Mouse (Mus musculus): ENCODE measurements at regions not wholly inside any gene's neighbourhood (a gene's known extent, or its start where the extent isn't known, plus 50 kb on each side); places are given as distances from the start of the nearest gene placed in this dataset.

- WGBS, result 79% methylated on average over 2 of the region's 2 CpGs
- Histone ChIP-seq H3K4me3 (replicated peaks; ENCODE audit: insufficient read depth, low read depth, low read length) (no peak overlapping the region), H3K27me3 (ENCODE audit: control insufficient read depth, insufficient read depth, low read length) (no peaks in the 10 kb centered on the region), H3K27ac (ENCODE audit: insufficient read depth, low read length) (no peak overlapping the region), H3K4me1 (ENCODE audit: control insufficient read depth, insufficient read depth, low read length) (no peaks in the 10 kb centered on the region)
- no peak for TF ChIP-seq POLR2A (IDR thresholded peaks at IDR 0.05; ENCODE audit: borderline replicate concordance, insufficient read depth, low read length)
- no peak for TF ChIP-seq CTCF (IDR thresholded peaks at IDR 0.05; ENCODE audit: borderline replicate concordance, insufficient read depth, low read depth, low read length)
- DNase-seq, result no peak
These were observed 288.9 kb upstream of the Tet2 start for GRCm38 (mm10) chr3:133833739-133834391.

GRCm38 (mm10) chr3:133834459-133834858 lies 289.5 kb upstream of the Tet2 start:
- Histone ChIP-seq H3K27me3 (ENCODE audit: control insufficient read depth, insufficient read depth, low read length) (no peaks in the 10 kb centered on the region), H3K27ac (ENCODE audit: insufficient read depth, low read length) (no peak overlapping the region), H3K4me1 (ENCODE audit: control insufficient read depth, insufficient read depth, low read length) (no peaks in the 10 kb centered on the region), H3K4me3 (replicated peaks; ENCODE audit: insufficient read depth, low read depth, low read length) (no peak overlapping the region)
- no peak for TF ChIP-seq POLR2A (IDR thresholded peaks at IDR 0.05; ENCODE audit: borderline replicate concordance, insufficient read depth, low read length)
- no peak for TF ChIP-seq CTCF (IDR thresholded peaks at IDR 0.05; ENCODE audit: borderline replicate concordance, insufficient read depth, low read depth, low read length)
- no peak for DNase-seq
- 71% methylated on average over 3 of the region's 3 CpGs for WGBS

DNA sequence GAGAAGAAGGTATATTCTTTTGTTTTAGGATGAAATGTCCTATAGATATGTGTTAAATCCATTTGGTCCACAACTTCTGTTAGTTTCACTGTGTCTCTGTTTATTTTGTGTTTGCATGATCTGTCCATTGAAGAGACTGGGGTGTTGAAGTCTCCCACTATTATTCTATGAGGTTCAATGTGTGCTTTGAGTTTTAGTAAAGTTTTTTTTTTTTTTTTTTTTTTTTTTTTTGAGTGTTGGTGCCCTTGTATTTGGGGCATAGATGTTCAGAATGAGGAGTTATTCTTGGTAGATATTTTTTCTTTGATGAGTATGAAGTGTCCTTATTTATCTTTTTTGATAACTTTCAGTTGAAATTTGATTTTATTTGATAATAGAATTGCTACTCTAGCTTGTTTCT lies 301.4 kb upstream of the Tet2 start:
- no peak for DNase-seq
- Histone ChIP-seq H3K27me3 (ENCODE audit: control insufficient read depth, insufficient read depth, low read length) (no peaks in the 10 kb centered on the region), H3K4me3 (replicated peaks; ENCODE audit: insufficient read depth, low read depth, low read length) (no peak overlapping the region), H3K4me1 (ENCODE audit: control insufficient read depth, insufficient read depth, low read length) (no peaks in the 10 kb centered on the region), H3K27ac (ENCODE audit: insufficient read depth, low read length) (no peak overlapping the region)
- no peak for TF ChIP-seq CTCF (IDR thresholded peaks at IDR 0.05; ENCODE audit: borderline replicate concordance, insufficient read depth, low read depth, low read length)
- no peak for TF ChIP-seq POLR2A (IDR thresholded peaks at IDR 0.05; ENCODE audit: borderline replicate concordance, insufficient read depth, low read length)

- Histone ChIP-seq H3K4me3 (replicated peaks; ENCODE audit: insufficient read depth, low read depth, low read length) (no peak overlapping the region), H3K27me3 (ENCODE audit: control insufficient read depth, insufficient read depth, low read length) (no peaks in the 10 kb centered on the region), H3K4me1 (ENCODE audit: control insufficient read depth, insufficient read depth, low read length) (peaks cover 4% of the 10 kb centered on the region; the same call in 1 of the 2 replicates), H3K27ac (ENCODE audit: insufficient read depth, low read length) (no peak overlapping the region)
- 91% methylated on average over 2 of the region's 2 CpGs for WGBS
- no peak for TF ChIP-seq POLR2A (IDR thresholded peaks at IDR 0.05; ENCODE audit: borderline replicate concordance, insufficient read depth, low read length)
- no peak for TF ChIP-seq CTCF (IDR thresholded peaks at IDR 0.05; ENCODE audit: borderline replicate concordance, insufficient read depth, low read depth, low read length)
- no peak for DNase-seq
These were observed 329.4 kb upstream of the Tet2 start for GRCm38 (mm10) chr3:133874383-133874782.

DNA sequence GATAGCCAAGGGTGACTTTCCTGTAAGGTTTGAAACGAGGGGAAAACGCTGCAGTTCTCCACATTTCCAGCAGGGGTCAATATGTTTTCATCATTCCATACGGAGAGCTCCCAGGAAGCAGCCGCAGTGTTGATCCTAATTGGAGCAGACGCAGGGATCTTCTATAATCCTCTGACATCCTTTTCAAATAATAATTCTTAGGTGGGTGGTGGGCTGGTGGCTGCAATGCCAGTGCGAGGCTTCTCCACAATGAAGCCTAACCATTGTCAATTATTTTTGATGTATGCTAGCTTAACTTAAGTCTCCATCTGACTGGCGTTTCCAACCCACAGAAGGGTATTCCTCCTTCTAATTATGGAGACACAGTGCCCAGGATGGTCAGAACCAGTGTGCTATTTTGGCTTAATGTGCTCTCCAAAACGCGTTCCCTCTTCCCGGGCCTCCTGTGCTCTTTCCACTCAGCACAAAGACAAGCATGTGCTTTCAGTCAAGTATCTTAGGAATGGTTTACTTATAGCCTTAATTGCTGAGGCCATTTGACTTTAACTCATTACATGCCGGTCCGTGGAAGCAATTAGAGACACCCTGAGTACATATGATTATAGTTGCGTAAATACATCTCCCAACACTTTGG lies 331.6 kb upstream of the Tet2 start:
- no peak overlapping the region for H3K27ac ChIP-seq (ENCODE audit: insufficient read depth, low read length)
- peak; percentile 56 to 68 for DNase-seq
- peaks cover 4% of the 10 kb centered on the region; the same call in 1 of the 2 replicates for H3K4me1 ChIP-seq (ENCODE audit: control insufficient read depth, insufficient read depth, low read length)
- H3K27me3 ChIP-seq (ENCODE audit: control insufficient read depth, insufficient read depth, low read length), result no peaks in the 10 kb centered on the region
- no peak for TF ChIP-seq POLR2A (IDR thresholded peaks at IDR 0.05; ENCODE audit: borderline replicate concordance, insufficient read depth, low read length)
- TF ChIP-seq CTCF (IDR thresholded peaks at IDR 0.05; ENCODE audit: borderline replicate concordance, insufficient read depth, low read depth, low read length), result peak; percentile 70
- 19% methylated on average over 13 of the region's 13 CpGs for WGBS
- H3K4me3 ChIP-seq (replicated peaks; ENCODE audit: insufficient read depth, low read depth, low read length), result peak overlapping the region; percentile 51

DNA sequence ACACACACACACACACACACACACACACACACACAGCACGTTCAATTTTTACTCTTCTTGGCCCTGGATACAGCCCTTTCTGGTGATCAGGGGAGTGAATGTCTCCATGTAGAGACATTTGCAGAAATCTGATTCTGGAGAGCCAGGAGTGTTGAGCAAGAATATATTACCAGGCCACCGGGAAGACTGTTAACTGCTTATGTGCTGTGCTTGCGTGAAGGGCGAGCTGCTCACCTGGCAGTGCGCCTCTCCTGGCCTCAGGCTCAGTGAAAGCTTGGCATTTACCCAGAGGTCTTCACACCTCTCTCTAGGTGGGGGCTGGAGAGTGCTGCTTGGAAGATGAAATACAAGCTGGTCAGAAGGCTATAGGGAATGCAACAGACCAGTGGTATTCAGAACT lies 332.4 kb upstream of the Tet2 start:
- TF ChIP-seq CTCF (IDR thresholded peaks at IDR 0.05; ENCODE audit: borderline replicate concordance, insufficient read depth, low read depth, low read length), result no peak
- no peak for TF ChIP-seq POLR2A (IDR thresholded peaks at IDR 0.05; ENCODE audit: borderline replicate concordance, insufficient read depth, low read length)
- no peak overlapping the region for H3K27ac ChIP-seq (ENCODE audit: insufficient read depth, low read length)
- WGBS, result 13% methylated on average over 5 of the region's 5 CpGs
- H3K27me3 ChIP-seq (ENCODE audit: control insufficient read depth, insufficient read depth, low read length), result no peaks in the 10 kb centered on the region
- H3K4me3 ChIP-seq (replicated peaks; ENCODE audit: insufficient read depth, low read depth, low read length), result no peak overlapping the region
- H3K4me1 ChIP-seq (ENCODE audit: control insufficient read depth, insufficient read depth, low read length), result peaks cover 4% of the 10 kb centered on the region; the same call in 1 of the 2 replicates
- peak; percentile 8 to 10 for DNase-seq

- no peak for DNase-seq
- WGBS, result 37% methylated on average over 1 of the region's 1 CpGs
These were observed 335.7 kb upstream of the Tet2 start for GRCm38 (mm10) chr3:133880626-133881025.

GRCm38 (mm10) chr3:133901931-133902330 lies 334.4 kb upstream of the Cxxc4 start:
- Histone ChIP-seq H3K4me3 (replicated peaks; ENCODE audit: insufficient read depth, low read depth, low read length) (no peak overlapping the region), H3K4me1 (ENCODE audit: control insufficient read depth, insufficient read depth, low read length) (no peaks in the 10 kb centered on the region), H3K27me3 (ENCODE audit: control insufficient read depth, insufficient read depth, low read length) (no peaks in the 10 kb centered on the region), H3K27ac (ENCODE audit: insufficient read depth, low read length) (no peak overlapping the region)
- TF ChIP-seq CTCF (IDR thresholded peaks at IDR 0.05; ENCODE audit: borderline replicate concordance, insufficient read depth, low read depth, low read length) (no peak), POLR2A (IDR thresholded peaks at IDR 0.05; ENCODE audit: borderline replicate concordance, insufficient read depth, low read length) (no peak)
- DNase-seq, result no peak
- 89% methylated on average over 3 of the region's 3 CpGs for WGBS

More at GRCm38 (mm10) chr3:133880626-133881025, 335.7 kb upstream of the Tet2 start:
- no peak for TF ChIP-seq POLR2A (IDR thresholded peaks at IDR 0.05; ENCODE audit: borderline replicate concordance, insufficient read depth, low read length)
- no peak for TF ChIP-seq CTCF (IDR thresholded peaks at IDR 0.05; ENCODE audit: borderline replicate concordance, insufficient read depth, low read depth, low read length)
- peaks cover 4% of the 10 kb centered on the region; the same call in 1 of the 2 replicates for H3K4me1 ChIP-seq (ENCODE audit: control insufficient read depth, insufficient read depth, low read length)
- no peak overlapping the region for H3K4me3 ChIP-seq (replicated peaks; ENCODE audit: insufficient read depth, low read depth, low read length)
- no peaks in the 10 kb centered on the region for H3K27me3 ChIP-seq (ENCODE audit: control insufficient read depth, insufficient read depth, low read length)
- H3K27ac ChIP-seq (ENCODE audit: insufficient read depth, low read length), result no peak overlapping the region
